Mouse (Mus musculus) hematopoietic stem cell, adult 5-6 weeks (primary cell): Measurements from ENCODE around the gene Zmynd8. TPM values are rescaled to one million over a fixed set of nuclear protein-coding genes. Genes with fewer than 3 reads are reported as not detected.
"Not testable (repeated sequence)": the region's sequence is repeated elsewhere in the genome, so short reads cannot be mapped to it uniquely, and the experiment has no call there.

Experiments
- ATAC-seq, 2 experiments: fragments of 125-278 bp in 1 of 2; replicated peaks in 1 of 2; 2 replicates each; pipeline ENCODE4 v1.8.0; 2016 to 2017; ENCODE audit warnings: inconsistent platforms in 2 of 2, mild to moderate bottlenecking in 2 of 2, moderate number of reproducible peaks in 2 of 2, low read depth in 1 of 2, moderate TSS enrichment in 1 of 2; ENCODE audit not compliant: low FRiP score in 2 of 2, poor library complexity in 2 of 2, severe bottlenecking in 2 of 2, insufficient read depth in 1 of 2, low TSS enrichment in 1 of 2
- total RNA-seq: library from RNA; stranded (forward); fragments of 172-1452, 232-1000 nt; gene quantifications from 2 replicates; pipeline ENCODE4 v1.2.3, GENCODE M21; 2017

The Zmynd8 gene
- total RNA-seq, 1 experiment from 2014 or later = 53.2 TPM

DNA sequence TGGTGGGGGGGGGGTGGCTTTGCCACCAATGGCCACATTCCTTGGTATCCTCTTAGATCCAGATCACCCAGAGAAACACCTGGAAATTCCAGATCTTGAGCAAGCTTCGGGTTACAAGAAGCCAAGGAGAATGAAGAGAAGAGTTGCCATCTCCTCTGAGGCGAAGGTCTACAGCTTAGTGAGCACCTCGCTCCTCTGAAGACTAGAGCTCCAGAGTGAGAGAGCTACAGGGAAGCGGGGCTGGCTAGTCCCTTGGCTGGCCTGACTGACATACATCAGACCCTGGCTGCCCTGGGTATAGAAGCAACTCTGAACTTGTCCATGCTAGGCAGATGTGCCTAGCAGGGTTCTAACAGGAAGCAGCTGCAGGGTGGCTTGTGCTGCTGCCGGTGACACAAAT is 89.7 kb downstream of the Zmynd8 start:
- no peak for ATAC-seq

DNA sequence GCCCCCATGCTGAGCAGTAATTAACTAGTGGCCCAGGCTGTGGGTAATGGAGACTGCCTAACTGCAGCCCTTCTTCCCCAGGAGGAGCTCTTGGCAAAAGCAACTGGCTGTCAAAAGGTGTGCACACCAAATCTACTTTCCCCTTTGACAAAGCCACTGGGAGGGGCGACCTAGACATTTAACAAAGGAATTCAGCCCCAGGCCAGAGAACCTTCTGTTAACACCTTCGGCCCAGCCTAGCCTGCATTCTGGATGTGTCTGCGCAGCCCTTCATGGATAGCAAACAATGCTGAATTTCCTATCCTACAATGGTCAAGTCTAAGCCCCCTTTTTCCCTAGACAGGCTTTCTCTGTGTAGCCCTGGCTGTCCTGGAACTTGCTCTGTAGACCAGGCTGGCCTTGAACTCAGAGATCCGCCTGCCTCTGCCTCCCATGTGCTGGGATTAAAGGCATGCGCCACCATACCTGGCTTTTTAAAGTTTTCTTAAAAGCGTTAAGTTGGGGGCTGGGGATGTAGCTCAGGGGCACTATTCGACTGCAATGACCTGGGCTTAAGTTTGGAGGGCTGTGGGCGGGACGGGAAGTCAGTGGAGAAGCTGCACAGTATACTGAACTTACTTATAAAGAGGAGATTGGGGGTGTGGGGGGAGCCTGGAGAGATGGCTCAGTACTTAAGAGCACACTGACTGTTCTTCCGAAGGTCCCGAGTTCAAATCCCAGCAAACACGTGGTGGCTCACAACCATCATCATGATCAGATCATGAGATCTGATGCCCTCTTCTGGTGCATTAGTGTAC is 90.4 kb downstream of the Zmynd8 start:
- ATAC-seq = no peak

DNA sequence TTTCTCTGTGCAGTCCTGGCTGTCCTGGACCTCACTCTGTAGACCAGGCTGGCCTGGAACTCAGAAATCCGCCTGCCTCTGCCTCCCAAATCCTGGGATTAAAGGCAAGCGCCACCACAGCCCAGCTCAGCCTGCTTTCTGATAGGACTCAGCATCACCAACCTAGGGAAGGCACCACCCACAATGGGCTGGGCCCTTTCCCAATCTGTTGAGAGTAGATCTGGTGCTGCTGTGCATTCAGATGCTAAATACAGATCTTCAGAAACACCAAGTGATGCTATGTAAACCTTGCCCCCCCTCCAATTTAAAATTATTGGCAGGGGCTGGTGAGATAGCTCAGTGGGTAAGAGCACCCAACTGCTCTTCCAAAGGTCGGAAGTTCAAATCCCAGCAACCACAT is 98.6 kb downstream of the Zmynd8 start:
- ATAC-seq = not testable (repeated sequence)

DNA sequence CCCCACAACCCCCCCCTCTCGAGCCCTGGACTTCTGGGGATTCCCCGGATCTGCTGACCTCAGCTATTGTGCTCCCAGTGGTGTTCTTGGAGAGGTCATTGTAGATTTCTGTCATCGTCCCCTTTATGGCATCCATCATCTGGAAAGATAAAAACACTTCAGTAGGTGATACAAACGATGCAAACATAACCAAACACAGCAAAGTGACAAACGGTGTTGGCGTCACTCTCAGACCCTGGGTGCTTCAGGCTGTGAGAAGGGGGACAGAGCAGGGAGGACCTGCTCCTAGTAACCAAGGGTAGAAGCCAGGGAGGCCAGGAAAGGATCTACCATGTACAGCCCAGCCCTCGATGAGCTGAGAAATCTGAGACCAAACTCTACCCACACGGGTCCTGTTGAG is 100.9 kb downstream of the Zmynd8 start:
- ATAC-seq = no peak

DNA sequence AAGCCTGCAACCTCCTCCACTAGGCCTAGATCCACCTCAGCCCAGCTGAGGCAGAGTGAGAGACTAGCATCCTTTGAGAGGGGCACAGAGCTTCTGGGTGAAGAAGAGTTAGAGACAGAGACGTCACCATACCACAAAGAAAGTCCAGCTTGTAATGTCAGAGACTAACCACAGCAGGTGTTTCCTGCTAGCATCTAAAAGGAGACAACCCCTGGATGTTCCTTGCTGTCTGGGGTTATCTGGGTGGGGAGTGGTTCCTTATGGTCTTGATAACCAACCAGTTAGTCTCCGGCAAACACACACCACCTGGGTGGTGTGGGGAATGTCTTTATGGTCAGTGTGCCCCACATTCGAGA is 105.6 kb downstream of the Zmynd8 start:
- peak; percentile 63 to 66 for ATAC-seq

DNA sequence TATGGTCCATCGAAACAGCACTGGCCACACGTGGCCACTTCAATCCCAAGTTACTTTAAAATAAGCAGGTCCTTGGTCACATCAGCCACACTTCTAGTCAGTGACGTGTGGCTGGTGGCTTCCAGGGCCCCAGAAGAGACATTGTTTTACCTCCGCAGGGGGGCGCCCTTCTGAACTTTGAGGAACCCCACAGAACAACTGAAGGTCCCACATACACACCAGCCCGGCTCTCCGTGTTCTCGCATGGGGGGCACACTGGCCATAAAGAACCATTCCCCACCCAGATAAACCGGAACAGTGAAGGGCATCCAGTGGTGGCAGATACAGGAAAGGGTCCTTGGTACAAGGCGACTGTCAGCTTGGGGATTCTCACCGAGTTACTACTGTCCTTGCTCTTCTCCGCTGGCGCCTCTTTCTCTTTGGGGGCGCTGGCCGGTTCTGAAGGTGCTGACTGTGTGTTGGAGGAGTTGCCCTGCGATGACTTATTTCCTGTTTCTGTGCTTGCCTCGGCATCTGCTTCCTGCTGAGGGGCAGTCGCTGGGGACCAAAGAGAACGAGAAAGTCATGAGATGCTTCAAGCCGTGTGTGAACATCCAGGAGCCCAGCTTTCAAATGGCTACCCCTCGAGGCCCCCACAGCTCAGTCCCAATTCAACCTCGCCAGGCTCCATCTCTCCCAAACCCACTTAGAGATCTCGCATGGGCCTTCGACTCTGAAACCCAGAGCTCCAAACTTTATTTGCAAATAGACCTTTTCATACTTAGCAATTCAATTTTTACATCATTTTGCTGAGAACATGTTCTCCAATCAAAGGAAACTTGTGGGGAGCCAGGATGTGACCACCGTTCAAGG is 106.2 kb downstream of the Zmynd8 start:
- ATAC-seq = peak; percentile 30 to 47

DNA sequence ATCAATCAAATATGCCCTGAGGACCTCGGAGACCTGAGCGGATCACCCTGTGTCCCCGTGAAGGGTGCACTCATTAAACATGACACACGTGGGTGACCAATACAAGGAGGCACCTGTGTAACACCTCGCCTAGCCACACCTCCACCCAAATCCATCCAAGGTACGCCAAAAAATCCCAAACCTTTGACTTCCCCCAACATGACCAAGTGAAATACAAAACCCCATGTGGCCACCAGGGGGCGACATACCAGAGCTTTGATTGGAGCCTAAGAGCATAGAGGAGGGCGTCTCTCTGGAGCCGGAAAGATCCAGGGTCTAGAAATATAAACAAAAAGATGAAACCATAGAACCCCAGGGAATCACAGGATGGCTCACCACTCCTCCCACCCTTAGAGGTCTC is 107.2 kb downstream of the Zmynd8 start:
- ATAC-seq = no peak

DNA sequence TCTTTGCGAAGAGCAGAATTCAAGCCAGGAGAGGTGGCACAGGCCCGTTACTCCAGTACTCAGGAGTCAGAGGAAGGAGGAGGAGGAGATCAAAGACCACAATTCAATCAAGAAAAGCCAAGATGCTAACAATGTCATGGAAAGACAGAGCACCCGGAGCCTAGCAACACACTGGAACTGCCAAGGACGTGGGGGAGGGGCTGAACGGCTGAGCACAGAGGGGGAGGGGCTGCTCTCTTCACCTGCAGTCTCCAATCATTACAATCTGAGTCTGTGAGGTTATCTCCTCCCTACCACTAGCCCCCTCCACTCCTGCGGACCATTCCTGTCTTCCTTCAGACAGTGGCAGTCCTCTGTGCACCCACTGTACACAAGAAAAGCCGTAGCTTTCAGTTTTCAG is 107.8 kb downstream of the Zmynd8 start:
- no peak for ATAC-seq

DNA sequence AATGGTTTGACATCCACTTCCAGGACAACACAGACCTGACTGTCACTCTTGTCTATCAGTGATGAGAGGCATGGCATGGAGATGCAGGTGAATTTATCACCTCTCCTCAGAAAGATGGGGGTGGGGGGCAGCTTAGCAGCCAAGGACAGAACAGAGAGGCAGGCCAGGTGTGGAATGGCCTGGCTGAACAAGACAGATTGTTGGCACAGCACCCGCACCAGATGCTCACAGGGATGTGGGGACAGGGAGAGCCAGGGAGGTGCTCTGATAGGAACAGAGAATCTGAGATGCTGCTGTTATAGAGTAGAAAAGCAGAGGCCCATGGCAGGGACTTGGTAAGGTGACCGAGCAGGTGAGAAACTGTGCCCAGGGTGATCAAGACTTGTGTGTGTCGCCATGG is 109.1 kb downstream of the Zmynd8 start:
- ATAC-seq = no peak

DNA sequence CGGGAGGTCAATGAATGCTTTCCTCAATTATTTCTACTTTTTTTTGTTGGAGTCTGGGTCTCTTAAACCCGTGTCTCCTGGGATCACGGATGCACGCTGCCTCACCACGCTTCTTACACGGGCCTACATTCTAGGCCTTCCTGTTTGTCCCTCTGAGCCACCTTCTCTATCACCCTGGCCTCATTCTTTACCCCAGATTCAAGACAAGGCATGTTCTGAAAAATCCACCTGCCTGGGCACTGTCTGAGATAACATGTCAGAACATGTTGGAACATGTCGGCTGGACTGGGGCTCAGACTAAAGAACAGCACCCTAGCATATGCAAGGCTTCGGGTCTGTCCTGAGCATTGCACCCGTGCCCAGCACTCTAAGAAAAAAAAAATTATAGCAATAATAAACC is 110.0 kb downstream of the Zmynd8 start:
- no peak for ATAC-seq

DNA sequence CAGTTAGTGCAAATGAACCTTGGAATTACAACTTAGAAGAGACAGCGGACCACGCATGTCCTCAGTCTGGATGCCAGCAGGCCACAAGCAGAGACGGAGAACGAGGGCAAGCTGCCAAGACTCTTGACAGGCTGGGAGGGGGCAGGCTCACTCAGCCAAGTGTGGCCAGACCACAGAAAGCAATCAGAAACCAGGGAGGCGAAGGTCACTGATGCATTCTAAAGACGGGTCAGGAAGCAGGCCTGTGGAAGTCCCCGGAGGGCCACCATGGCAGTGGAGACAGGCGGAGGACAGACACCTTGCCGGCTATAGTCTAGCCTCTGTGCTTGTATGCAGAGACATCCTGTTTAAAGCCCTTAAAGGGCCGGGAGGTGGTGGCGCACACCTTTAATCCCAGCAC is 110.8 kb downstream of the Zmynd8 start:
- peak; percentile 40 to 71; a peak in 3 of 4 replicates for ATAC-seq

DNA sequence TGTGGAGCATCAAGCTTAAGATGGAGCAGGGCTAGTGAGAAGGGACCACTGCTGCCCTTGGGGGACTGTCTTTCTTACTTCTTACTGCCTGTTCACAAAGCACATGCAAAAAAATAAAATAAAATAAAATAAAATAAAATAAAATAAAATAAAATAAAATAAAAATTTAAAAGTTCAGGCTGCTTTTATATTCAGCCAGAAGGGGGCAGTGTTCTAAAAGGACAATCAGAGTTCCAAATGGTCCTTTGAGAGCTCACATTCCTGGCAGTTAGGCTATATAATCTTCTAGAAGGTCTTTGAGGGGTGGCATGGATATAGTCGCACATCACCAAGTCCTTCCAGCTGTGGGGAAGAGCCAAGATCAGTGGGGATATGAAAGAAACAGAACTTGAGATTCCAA is 112.3 kb downstream of the Zmynd8 start:
- ATAC-seq = no peak

DNA sequence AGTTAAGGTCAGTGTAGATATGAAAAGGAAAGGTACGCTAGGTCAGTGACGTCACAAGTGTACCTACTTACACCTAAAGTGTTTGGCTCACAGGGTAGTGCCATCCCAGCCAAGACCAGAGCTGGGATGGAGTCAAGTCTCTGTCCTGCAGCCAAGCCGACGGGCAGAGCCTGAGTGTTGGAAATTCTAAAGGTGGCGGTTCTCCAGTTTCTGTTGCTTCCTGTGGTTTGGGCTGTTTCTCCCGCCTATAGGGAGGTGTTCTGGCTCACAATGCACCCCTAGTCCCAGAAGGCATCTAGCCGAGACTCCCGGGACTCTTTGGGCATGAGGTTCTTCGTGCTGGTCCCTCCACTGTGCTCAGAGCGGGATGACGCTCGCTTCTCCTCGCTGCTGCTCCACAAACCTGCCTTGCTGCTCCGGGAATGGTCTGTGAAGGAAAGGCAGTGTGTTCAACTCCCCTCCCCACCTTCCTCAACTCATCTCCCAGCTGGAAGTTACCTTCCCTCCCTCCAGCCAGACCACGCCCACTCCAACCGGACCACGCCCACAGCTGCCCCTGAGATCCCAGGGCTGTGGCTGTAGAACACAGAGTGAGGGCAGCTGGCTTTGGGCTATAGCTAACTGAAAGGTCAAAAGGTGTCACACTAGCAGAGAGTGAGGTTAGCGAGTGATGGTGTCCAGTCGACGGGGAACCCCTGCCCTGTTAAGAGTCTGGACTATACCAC is 113.3 kb downstream of the Zmynd8 start:
- no peak for ATAC-seq

DNA sequence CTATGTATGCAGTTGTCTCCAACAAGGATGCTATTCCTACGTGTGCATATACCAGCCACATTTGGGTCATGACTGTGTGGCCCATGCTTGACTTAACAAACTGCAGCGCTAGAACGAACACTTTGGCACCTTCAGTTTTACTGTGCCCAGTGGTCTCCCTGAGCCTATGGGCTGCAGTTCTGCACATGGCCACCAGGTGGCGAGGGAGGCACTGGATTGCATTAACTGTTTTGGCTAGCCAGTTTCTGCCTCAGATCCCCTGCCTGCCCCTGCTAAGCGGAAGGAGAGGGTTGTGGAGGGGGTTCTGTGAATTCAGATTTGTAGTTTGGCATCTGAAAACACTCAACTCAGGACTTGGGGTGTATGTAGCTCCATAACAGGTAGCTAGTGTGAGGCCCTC is 116.5 kb downstream of the Zmynd8 start:
- ATAC-seq = peak; percentile 61 to 71; a peak in 3 of 4 replicates

DNA sequence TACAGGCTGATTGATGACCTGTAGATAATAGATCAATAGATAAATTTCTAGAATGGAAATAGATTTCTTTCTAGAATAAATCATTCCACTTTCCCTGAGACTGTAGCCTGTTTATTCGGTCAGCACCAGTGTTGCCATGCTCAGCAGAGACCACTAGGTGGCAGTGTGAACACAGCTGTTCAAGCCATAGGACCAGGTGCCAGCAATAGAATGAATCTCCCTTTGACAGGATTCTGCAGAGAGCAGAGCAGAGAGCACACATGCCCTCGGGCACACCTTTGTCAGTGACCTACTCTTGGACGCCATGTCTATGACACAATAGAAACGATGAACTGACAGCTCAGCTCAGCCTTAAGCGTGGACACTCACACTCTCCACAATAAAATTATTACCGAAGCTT is 119.9 kb downstream of the Zmynd8 start:
- peak; percentile 73 to 78 for ATAC-seq

DNA sequence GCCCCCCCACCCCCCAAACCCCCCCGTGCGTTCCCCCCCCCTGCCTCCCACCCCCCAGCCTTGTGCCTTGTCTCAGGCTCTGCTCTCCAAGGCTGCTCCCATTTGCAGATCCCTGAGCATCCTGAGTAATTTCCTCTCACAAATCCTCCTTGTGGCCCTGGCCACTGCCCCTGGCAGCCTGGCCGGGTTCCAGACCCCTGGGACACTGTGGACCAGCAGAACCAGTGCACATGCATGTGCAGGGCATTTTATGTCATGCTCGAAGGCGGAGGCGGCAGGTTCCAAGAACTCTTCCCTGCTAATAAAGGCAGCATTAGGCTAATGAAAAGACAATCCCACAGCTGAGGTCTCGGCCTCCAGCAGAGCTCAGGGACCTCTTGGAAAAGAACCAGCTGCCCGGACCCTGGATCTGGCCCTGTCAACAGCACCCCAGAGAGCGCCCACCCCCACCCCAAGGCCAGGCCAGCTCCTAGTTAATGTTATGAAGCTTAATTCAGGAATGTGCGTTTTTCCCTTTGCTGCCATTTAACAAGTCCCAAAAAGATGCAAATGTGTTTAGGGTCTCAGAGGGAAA is 129.4 kb downstream of the Zmynd8 start:
- no peak for ATAC-seq

DNA sequence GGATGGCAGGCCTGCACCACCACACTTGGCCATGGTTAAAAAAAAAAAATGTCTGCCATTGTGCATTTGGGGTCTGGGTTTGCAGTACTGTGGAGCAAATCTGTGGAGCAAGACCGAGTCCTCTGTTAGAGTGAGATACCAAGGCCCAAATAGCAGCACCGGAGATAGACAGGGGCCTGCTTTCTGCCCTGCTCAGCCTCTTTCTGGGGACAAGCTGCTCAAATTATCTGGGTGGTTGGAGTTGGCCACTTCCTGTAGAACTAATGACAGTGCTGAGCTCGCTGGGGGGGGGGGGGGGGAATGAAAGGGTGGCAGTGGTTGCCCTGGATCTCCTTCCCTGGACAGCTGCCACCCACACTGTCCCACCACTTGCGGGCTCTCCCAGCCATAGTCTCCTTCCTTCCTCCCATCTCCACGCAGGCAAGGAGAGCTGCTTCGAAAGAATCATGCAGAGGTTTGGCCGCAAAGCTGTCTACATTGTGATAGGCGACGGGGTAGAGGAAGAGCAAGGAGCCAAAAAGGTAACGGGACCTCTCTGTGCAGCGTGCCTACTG is 129.9 kb downstream of the Zmynd8 start:
- ATAC-seq = peak; percentile 32 to 56
